Comparison of ENCODE assay signal across 7 mouse cellular contexts in genomic region chr5:112382641-112383330, GRCm38 (mm10). TPM values are rescaled to one million over a fixed set of nuclear protein-coding genes. Genes with fewer than 3 reads are reported as not detected.
DNase-seq lines count a peak whose midpoint lies in the region; ATAC-seq and TF ChIP-seq lines count a peak whose summit lies in the region.

No protein-coding gene starts in this region.

- no peak for TF ChIP-seq CTCF in lung, adult 2 months (IDR thresholded peaks at IDR 0.05; ENCODE audit: insufficient read depth, low read length)
- TF ChIP-seq CTCF in cortical plate, adult 2 months (IDR thresholded peaks at IDR 0.05; ENCODE audit: extremely low read depth, insufficient read depth, low read length) = no peak
- TF ChIP-seq CTCF in heart, postnatal 0 days (IDR thresholded peaks at IDR 0.05; ENCODE audit: low read depth) = no peak

- 0 out of 2 replicates have a peak, but pooled peaks cover 2% of the 10 kb centered on the region for H3K27me3 ChIP-seq in heart, postnatal 0 days (ENCODE audit: control insufficient read depth, insufficient read depth, low read length)

- no peaks in the 10 kb centered on the region for H3K9me3 ChIP-seq in heart, postnatal 0 days (replicated peaks; ENCODE audit: control insufficient read depth, low read length)

- no peak overlapping the region for H3K4me2 ChIP-seq in heart, postnatal 0 days (ENCODE audit: low read depth, low read length)

- H3K9ac ChIP-seq in heart, postnatal 0 days (replicated peaks; ENCODE audit: low read depth, low read length) = no peak overlapping the region

- no peak for TF ChIP-seq EP300 in heart, postnatal 0 days (IDR thresholded peaks at IDR 0.05; ENCODE audit: low read depth)

- peak; percentile 27 to 47 for DNase-seq in lung, adult 18-20 months
- no peak for DNase-seq in lung, adult 2 months
- no peak for DNase-seq in heart, postnatal 0 days (ENCODE audit: low spot score)
- DNase-seq in lung, postnatal 36 days = peak; percentile 50
- no peak for DNase-seq in natural killer cell, adult 2 months (ENCODE audit: low spot score in 2 of 2)
- no peak for DNase-seq in kidney, adult 18-20 months

- H3K27ac ChIP-seq in cortical plate, adult 2 months (ENCODE audit: insufficient read depth, low read length) = no peak overlapping the region
- H3K27ac ChIP-seq in heart, postnatal 0 days (ENCODE audit: low read depth) = peak overlapping the region; percentile 9; the same call in 1 of the 2 replicates

- H3K4me3 ChIP-seq in lung, adult 2 months (replicated peaks; ENCODE audit: extremely low read depth, low read depth, low read length) = no peak overlapping the region
- H3K4me3 ChIP-seq in cortical plate, adult 2 months (ENCODE audit: insufficient read depth, low read length) = no peak overlapping the region
- H3K4me3 ChIP-seq in heart, postnatal 0 days (ENCODE audit: low read depth, low read length) = no peak overlapping the region

- peak; percentile 52; the same call in 1 of the 2 replicates for ATAC-seq in heart, postnatal 0 days (ENCODE audit: insufficient read depth, low read depth)

- 43% methylated on average over 17 of the region's 17 CpGs for WGBS in lung, adult 2 months
- WGBS in heart, postnatal 0 days = 59% methylated on average over 16 of the region's 17 CpGs

- no peaks in the 10 kb centered on the region for H3K4me1 ChIP-seq in lung, adult 2 months (ENCODE audit: control insufficient read depth, insufficient read depth, low read length)
- peaks cover 9% of the 10 kb centered on the region for H3K4me1 ChIP-seq in cortical plate, adult 2 months (ENCODE audit: control insufficient read depth, insufficient read depth, low read length)
- no peaks in the 10 kb centered on the region for H3K4me1 ChIP-seq in heart, postnatal 0 days (ENCODE audit: control insufficient read depth, insufficient read depth)

- peaks cover 17% of the 10 kb centered on the region for H3K36me3 ChIP-seq in heart, postnatal 0 days (replicated peaks; ENCODE audit: control insufficient read depth, insufficient read depth, low read length)

- no peak for TF ChIP-seq POLR2A in lung, adult 2 months (IDR thresholded peaks at IDR 0.05; ENCODE audit: borderline replicate concordance, extremely low read depth, low read depth, low read length)
- 0 out of 2 replicates have a peak, but pooled peaks have one; percentile 31 for TF ChIP-seq POLR2A in cortical plate, adult 2 months (IDR thresholded peaks at IDR 0.05; ENCODE audit: extremely low read depth, insufficient read depth, low read length)

RNA-seq across cellular contexts. Expression of gene Asphd2, which starts 11.9 kb away (rescaled TPM):
- polyA plus RNA-seq in lung, adult 2 months (2012; rRNA removed) = 0.41 and 0.56 TPM in 2 replicates
- polyA plus RNA-seq in cortical plate, adult 2 months (2012; rRNA removed) = 181 and 198 TPM in 2 replicates
- total RNA-seq in heart, postnatal 0 days (2014; rRNA removed; ENCODE audit: low replicate concordance) = 0.08 and 6.5 TPM in 2 replicates
- polyA plus RNA-seq in heart, postnatal 0 days (2015; fragmentation: Nextera tagmentation; extraction: Ambion mirVana) = 0.40 and 0.67 TPM in 2 replicates

RNA-seq across cellular contexts. Expression of gene Gm6583, which starts 27.0 kb away (rescaled TPM):
- 0.06 TPM in 1 of 2 replicates, not detected in the other for polyA plus RNA-seq in lung, adult 2 months (2012; rRNA removed)
- polyA plus RNA-seq in cortical plate, adult 2 months (2012; rRNA removed) = 0.04 and 0.13 TPM in 2 replicates
- not detected in 2 replicates for total RNA-seq in heart, postnatal 0 days (2014; rRNA removed; ENCODE audit: low replicate concordance)
- 0.05 TPM in 1 of 2 replicates, not detected in the other for polyA plus RNA-seq in heart, postnatal 0 days (2015; fragmentation: Nextera tagmentation; extraction: Ambion mirVana)

RNA-seq across cellular contexts. Expression of gene Hps4, which starts 39.9 kb away (rescaled TPM):
- 34.7 and 40.9 TPM in 2 replicates for polyA plus RNA-seq in lung, adult 2 months (2012; rRNA removed)
- 47.2 and 53.5 TPM in 2 replicates for polyA plus RNA-seq in cortical plate, adult 2 months (2012; rRNA removed)
- total RNA-seq in heart, postnatal 0 days (2014; rRNA removed; ENCODE audit: low replicate concordance) = 12.5 and 16.1 TPM in 2 replicates
- 12.6 and 13.5 TPM in 2 replicates for polyA plus RNA-seq in heart, postnatal 0 days (2015; fragmentation: Nextera tagmentation; extraction: Ambion mirVana)

RNA-seq across cellular contexts. Expression of gene Srrd, which starts 39.9 kb away (rescaled TPM):
- 34.6 and 38.4 TPM in 2 replicates for polyA plus RNA-seq in lung, adult 2 months (2012; rRNA removed)
- 61.9 and 64.7 TPM in 2 replicates for polyA plus RNA-seq in cortical plate, adult 2 months (2012; rRNA removed)
- total RNA-seq in heart, postnatal 0 days (2014; rRNA removed; ENCODE audit: low replicate concordance) = 57.9 and 65.2 TPM in 2 replicates
- polyA plus RNA-seq in heart, postnatal 0 days (2015; fragmentation: Nextera tagmentation; extraction: Ambion mirVana) = 14.1 and 18.2 TPM in 2 replicates

RNA-seq across cellular contexts. Expression of gene Tfip11, which starts 56.6 kb away (rescaled TPM):
- 33.5 and 36.2 TPM in 2 replicates for polyA plus RNA-seq in lung, adult 2 months (2012; rRNA removed)
- polyA plus RNA-seq in cortical plate, adult 2 months (2012; rRNA removed) = 39.4 and 42.3 TPM in 2 replicates
- total RNA-seq in heart, postnatal 0 days (2014; rRNA removed; ENCODE audit: low replicate concordance) = 6.5 and 11.4 TPM in 2 replicates
- polyA plus RNA-seq in heart, postnatal 0 days (2015; fragmentation: Nextera tagmentation; extraction: Ambion mirVana) = 11.7 TPM in 2 replicates

Comparison
In these comparisons a context has a peak if more than half of its experiments do, and no peak if none do; other contexts are left out.
1. DNase-seq: peak in lung, adult 18-20 months (2 of 2) and lung, postnatal 36 days (single experiment); none in lung, adult 2 months (single experiment), heart, postnatal 0 days (single experiment), natural killer cell, adult 2 months (0 of 2) and kidney, adult 18-20 months (single experiment).
2. RNA of gene Asphd2, which starts 11.9 kb away (polyA plus RNA-seq): 181 to 198 TPM in cortical plate, adult 2 months; 0.41 to 0.56 TPM in lung, adult 2 months and 0.40 to 0.67 TPM in heart, postnatal 0 days; every median in the first group is over 100 times any median in the second.